Mouse (Mus musculus) retina, postnatal 1 day (tissue): Measurements from ENCODE around the gene Cacna2d3.

Source experiments
- DNase-seq: peaks from one replicate; pipeline ENCODE4 v3.0.0-alpha.2; 2012

Cacna2d3 gene

DNA sequence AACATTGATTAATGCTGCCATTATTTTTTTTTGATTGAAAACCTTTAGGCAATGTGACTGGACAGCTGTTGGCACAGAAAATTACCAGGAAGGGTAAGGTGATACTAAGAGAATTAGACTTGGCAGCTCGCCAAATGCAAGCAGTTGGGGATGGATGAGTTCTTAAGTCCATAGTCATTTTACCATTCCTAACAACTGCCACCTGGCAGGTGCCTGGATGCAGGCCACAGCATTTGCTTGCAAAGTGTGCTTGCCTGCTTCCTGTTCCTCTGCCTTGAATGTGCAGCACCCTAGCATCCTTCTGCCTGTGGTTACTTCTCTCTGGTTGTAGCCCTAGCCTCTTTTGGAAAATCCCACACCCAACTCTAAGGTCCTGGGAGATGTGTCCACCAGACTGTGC, 236.2 kb downstream of the Cacna2d3 start:
- DNase-seq: peak; percentile 7

DNA sequence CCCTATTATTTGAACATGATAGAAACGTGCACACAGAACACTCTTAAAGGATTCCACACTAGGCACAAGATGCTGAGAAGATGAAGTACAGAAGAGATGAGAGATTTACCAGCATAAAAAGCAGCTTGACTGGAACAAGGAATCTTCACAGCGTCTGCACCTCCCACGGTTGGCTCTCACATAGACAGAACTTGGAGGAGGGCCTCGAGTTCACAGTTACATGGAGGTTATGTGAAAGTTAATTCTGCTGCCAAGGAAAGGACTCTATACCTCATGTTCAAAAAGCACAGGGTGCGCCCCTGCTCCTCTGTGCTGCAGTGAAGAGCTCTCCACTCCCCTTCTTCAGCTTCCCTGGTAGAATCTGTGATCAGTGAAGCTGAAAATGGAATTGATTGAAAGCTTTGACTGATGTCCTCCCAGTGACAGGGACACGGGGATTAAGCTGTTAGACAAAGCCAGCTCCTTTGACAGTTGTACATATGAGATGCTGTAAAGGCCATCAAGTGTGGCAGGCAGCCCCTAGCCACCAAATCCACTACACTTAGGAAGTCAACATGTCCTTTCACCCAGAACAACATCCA, 243.2 kb downstream of the Cacna2d3 start:
- DNase-seq: peak; percentile 60

DNA sequence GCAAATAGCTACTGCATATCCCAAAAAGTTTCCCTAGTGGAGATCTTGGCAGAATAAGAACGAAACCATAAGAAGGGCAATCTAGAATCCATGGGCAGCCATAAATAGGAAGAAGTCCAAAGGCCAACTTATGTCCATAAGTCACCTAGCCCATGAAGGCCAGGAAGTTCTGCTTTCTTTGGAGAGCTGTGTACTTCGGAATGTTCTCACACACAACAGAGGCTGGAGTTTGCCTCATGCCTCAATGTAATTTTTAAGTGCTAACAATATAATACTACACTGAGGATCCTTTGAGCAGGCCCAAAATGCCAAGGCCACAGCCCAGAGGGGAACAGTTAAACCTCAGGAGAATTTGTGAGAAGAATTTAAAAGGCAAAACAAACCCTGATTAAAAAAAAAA, 257.4 kb downstream of the Cacna2d3 start:
- DNase-seq: no peak

DNA sequence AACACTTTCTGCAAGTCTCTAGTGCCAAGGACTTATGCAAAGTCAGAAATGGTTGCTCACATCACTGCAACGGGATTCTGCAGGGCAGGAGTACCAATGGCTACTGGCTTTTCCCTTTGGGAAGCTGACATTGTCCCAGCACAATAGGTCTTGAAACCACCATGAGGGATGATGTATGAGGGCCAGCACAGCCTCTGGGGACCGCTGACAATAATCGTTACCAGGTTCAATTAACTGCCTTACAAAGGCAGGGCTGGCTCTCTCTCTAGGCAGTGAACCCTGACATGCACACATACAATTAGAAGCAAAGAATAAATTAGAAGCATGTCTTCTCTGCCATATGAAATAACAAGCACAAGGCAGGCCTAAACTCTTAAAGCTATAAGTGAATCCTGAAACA, 272.5 kb downstream of the Cacna2d3 start:
- DNase-seq: no peak

DNA sequence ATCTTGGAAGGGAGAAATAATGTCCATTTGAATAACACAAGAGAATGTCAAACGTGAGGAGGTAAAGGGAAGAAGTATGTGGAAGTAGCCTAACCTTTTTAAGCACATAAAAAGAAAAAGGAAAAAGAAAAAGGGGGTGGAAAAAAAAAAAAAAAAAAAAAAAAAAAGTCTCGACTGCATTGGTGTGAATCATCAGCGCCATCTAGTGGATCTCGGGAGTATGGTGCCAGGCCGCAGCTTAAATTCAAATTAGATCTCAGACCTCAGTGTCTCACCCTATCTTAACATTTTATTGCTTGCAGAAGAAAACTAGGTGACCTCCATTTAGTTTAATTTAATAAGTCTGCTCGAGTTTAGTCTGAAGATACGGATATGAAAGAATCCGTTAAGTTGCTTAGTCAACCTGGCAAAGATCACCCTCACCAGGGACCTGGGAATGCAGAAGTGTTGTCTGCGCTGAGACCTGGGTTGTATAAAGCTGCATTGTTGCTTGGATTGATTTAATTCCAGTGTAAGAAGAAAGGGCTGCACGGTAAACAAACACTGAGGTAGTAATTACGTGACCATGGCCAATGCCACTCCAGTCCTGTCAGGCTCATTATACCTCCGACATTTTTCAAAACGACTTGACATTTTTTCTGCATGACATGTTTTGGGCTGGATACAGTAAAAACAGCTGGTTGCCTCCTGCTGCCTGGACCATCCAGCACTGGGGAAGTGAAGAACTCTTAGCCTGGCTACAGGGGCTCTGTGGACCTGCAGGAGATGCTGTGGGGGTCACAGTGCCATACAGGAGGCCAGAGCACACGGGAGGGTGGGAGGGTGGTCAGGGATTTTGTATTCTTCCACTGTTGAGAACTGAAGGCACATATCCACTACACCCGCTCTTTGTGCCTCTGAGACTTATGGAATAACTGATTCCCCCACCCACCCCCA, 278.3 kb downstream of the Cacna2d3 start:
- DNase-seq: peak; percentile 71

DNA sequence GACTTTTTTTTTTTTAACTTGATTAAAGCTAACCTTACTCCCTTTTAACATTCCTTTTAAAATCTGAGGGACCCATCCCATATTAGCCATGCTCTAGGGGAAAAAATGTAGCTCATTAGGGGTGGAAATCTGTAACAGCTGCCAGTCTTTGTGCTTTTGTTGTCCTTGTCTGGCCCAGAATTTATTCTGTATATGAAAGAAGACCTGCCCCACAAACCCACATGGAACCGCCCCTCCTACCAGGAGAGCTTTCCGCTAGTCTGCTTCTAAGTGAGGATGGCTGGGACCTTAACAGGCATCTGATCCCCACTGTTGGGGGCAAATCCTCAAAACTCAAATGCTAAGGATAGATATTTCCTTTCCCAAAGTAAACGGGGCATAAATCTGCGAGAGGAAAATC, 279.2 kb downstream of the Cacna2d3 start:
- peak; percentile 70 for DNase-seq

DNA sequence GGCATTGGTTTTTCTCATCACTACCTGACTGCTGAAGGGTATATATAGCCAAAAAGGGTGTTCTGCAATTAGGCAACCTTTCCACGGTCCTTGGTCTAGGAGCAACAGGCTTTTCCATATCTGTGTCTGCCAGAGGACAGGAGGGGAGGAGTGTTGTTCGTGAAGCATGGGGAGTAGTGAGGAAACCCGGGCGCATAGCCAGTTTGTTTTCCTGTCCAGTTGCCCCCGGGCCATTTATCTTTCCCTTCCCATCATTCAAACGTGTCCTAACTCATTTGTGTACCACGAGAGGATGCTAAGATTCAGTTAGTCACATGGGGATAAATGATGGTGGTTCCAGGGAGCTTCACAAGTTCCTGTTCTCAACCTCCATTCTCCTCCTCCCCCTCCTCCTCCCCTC, 283.0 kb downstream of the Cacna2d3 start:
- DNase-seq: no peak

DNA sequence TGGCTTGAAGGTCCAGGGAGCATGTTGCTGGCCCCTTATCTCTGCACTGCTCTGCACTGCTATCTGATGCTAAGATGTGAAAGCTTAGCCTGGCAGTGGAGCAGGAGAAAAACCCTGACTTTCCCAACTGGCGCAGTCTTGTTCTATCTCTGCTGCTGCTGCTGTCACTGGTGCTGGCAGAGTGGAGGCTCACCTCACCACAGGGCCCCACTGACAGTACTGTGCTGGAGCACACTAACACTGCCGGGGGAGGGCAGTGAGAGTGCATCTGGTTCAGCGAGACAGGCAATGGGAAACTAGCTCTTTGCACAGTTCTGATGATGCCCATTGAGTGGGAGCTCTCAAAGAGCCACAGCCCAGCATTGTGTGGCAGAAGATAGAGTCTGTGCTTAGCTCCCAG, 283.4 kb downstream of the Cacna2d3 start:
- DNase-seq: no peak

DNA sequence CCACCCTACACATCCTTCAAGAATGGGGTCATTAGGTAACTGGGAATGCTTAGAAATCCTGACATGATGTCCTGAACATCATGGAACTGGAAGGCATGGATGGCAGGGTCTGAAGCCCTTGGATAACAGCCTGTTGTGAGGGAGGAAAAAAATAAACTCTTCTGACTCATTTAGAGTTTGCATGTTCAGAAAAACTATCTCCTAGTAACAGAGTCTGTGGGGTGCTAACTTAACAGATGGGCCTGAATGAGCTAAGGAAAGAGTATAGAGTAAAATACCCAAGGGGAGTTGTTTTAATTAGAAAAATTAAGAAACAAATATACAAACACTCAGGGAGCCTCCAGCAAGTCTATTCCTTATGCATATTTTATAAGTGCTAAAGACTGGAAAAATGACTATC, 286.5 kb downstream of the Cacna2d3 start:
- DNase-seq: no peak

DNA sequence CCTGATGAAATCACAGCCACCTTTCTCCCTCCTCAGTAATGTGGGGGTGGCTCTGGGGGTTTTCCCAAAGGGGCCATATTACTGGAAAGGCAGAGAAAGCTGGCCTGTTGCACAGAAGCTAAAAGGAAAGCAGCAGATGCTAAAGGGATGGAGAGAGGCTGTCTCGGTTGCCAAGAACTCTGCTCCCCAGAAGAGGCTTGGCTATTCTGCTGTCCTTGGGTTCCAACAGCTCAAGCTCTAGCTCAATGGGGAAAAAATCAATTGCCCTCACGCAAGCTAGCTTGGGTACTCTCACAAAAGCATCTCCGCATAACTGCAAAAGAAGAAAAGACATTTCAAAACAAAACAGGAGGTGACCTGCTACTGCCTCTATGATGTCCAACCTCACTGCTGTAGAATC, 287.9 kb downstream of the Cacna2d3 start:
- no peak for DNase-seq

DNA sequence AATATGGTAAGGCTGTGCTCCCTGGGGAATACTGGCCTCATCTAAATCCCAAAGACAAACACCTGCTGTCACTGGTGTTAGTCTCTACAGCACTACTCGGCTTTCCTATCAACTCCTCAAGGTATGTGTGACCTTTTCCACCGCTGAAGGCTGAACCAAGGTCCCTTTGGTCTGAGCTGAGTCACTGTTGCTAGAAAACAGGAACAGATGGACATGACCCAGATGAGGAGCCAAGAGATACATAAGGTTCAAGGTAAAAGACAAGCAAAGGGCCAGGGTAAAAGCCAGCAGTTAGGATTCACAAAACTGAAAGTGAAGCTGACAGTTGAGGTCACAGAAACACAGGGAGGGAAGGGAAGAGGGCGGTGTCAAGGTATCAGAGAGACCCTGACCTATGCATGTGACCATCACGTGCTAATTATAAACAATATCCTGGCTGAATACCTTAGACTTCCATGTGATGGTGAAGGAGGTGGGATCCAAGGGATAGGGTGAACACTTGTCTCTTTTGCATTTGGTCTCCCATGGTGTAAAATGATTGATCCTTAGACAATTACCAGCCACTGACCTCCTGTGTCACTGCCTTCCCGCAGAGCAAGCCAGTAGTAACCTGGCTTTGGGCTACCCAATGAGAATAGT, 288.5 kb downstream of the Cacna2d3 start:
- no peak for DNase-seq

DNA sequence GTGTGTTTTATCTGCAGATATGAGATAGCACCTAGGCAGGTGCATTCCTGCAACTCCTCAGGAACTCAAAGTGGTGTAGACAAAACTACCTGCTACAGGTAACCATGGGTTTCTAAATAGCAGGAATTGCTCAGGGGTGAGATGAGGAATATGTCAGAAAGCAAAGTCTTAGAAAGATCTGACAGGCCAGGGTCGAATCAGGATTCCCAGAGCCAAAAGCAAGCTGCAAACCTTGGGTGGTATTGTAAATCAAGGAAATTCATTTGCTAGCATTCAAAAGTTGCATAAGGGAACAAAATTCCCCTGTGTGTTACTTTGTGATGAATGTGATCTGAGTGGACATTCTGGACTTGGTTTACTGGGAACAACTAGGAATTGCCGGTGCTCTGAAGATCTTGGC, 291.9 kb downstream of the Cacna2d3 start:
- DNase-seq: no peak

DNA sequence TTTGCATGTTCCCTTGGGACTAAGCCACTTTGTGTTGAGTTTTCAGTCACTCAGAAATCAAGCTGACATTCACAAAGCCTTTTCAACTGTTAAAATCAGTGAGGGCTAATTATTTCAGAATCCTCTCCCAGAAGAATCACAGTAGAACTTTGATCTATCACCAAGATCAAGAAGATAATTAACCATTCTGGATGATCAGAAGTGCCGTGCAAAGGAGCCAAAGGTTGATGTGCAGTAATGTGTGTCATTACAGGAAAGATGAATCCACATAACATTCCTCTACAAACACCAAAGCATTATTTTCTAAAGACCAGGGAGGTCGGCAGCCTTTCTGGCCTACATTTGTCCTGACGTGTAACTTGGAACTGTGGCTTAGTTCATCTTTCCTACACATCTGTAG, 296.0 kb downstream of the Cacna2d3 start:
- no peak for DNase-seq

DNA sequence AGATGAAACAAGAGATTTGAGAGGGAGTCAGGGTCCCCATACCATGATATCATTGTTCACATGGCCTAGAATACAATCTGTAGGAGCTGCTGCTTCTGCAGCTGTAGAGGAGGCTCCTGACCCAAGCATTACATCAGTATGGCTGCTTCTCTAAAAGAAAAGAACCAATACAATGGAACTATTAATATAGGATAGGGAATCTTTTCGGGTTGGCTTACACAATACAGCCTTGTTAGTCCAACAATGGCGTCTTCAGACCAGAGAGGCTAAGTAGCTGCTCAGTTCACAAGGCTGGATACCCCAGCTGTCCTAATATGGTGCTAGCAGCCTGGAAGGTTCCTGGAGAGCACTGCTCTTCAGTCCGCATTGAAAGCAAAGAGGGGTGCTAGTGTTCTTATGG, 296.5 kb downstream of the Cacna2d3 start:
- DNase-seq: no peak

DNA sequence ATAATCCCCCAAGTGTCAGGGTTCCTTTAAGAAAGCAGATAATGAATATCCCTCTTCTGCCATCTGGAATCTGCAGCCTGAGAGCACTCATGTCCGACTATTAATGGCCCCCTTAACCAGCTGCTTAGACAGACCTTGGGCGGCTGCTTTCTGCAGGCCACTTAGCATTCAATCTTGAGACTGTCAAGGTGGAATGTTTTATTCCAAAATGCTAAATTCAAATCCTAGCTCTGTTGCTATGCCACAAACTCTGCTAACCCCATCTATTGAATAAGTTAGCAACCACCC, 315.8 kb downstream of the Cacna2d3 start:
- DNase-seq: peak; percentile 7

DNA sequence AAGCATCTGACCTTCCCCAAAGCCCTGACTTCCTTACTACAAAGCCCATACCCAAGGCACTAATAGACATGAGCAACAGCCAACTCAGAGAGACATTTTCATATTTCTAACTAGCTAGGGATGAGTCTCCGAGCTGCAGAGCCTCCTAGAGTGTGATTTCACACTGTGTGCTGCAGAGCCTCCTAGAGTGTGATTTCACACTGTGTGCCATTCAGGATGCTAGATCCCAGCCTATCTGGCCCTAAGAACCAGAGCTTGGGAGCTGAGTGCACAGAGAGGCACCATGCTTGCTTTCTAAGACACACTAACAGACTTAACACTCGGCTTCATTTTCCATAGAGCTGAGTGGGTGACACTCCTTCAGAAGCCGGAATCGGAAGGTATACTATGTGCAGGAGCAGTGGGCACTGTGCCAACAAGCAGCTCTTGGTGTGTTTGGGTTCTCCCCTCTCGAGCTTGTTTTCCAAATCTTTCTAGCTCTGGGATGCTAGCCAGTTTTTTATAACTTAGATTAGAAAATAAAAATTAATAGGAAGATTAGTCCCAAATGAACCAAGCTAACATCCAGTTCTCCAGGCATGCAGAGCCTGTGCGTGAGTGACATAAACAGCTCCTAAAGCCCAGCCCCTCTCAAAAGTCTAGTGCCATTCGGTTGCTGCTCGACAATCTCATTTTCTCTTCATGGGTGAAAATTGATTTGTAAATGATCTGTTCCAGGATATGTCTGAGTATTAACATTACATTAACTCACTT, 316.4 kb downstream of the Cacna2d3 start:
- peak; percentile 10 for DNase-seq

DNA sequence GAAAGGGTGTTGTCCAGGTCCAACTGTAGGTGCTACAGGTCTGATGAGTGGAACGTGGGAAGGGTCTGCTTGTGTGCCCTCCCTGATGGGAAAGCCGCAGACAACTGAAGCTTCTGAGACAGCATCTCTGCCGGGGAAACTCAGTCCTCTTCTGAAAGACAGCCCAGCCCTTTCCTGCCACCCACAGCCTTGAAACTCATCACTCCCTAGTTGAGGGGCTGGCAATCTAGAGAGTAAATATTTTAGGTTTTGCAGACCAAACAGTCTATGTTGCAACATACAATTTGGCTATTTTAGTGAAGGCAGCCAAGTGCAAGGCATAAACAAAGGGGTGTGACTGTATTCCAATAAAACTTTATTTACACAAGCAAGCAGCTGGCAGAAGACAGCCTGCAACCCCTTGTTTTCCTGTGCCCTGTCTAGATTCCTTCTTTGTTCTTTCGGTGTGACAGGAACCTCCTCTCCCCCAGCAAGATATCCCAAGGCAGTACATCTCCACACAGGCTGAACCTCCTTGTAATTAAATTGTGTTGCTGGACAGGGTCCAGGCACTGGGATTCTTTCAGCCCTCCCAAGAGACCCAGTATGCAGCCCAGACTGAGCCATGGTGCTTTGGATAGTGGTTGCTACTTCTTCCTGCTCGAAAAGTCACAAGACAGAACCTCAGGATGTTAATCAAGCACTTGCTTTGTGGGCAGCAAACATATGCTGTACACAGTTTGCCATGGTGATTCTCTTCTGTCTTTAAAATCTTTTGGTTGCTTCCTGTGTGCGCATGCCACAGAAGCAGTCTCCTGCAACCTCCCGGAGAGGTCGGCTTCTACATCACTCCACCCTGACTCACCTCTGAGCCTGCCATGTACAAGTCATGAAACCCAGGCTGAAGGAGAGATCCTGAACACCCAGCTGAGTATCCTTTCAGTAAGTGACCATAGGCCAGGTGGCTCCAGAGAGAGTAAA, 317.5 kb downstream of the Cacna2d3 start:
- no peak for DNase-seq

DNA sequence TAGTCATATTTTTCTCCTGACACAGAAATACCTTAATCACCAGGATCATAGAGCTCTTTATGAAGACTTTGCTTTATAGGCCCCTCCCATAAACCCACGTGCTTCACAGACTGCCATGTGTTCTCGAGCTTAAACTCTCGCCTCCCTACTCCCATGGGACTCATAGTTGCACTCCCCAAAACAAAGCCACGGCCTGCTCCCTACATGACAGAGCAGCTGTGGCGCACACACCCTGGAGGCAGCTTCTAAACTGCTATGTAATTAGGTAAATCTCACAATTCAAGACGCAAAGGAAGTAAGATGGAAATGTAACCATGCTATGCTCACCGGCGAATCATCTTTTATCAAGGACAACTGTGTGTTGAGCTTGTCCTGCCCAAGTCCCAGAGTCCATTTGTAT, 319.2 kb downstream of the Cacna2d3 start:
- DNase-seq: peak; percentile 17

DNA sequence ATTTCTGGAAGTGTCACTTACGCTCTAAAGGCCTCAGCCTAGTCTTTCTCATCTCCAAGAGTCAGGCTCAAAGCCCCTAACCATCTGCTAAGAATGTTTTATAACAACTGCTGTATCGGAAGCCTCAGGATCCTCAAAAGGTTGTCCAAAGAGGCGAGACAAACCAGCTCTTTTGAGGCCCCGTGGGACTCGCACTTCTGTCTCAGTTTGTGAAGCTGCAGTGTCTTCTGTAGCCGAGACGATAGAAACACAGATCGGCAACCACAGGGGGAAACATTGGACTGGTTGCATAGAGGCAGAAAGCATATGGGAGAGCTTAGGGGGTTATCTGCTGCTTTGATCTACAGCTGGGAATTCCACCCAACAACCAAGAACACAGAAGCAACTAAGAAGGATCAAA, 327.9 kb downstream of the Cacna2d3 start:
- DNase-seq: no peak

DNA sequence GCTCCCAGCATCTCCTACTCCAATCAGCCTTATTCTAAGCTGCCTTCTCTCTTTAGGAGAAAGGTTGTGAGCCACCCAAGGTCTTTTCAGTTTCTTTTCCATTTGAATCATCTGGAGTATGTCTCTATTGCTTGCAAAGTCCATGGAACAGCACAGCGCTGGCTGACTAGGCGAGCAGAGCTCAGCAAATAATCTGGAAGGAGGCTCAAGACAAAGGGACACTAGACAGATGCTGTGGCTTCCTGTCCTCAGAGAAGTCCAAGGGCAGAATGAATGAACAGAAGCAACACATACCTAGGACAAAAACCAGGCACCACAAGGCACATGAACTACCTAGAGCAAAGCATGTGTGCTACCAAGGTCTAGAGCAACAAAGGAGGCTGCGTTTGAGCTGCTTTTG, 328.8 kb downstream of the Cacna2d3 start:
- no peak for DNase-seq

DNA sequence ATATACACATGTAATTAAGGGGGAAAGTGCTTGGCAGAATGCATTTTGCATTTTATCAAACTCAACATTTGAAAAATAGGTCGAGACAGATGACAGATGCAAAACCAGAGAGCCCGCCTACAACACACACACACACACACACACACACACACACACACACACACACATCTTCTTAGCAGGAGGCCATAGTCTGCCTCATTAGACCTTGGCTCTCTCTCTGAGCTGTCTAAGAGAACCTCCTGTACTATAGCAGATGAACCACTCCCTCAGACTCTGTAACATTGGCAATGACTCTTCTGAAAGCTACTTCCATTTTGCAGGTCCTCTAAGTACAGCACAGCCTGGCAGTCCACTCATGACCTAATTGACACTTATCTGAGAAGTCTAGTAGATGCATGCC, 330.2 kb downstream of the Cacna2d3 start:
- DNase-seq: peak; percentile 5

DNA sequence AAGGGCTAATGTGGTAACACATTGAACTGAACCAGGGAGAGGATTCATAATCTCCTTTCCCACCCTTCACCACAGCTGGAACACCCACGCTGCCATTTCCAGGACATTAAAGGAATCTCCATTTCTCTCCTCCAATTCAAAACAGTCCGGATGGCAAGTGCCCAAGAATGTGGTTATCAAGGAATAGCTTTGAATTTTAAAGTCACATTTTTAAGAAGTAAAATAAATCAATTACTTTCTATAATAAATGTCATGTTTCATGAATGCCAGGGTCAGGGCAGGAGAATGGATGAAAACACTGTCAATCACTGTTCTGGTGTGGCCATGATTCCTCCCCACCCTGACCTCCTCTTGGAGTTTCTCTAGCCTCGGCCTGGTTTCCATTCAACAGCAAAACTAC, 333.9 kb downstream of the Cacna2d3 start:
- no peak for DNase-seq
